Mouse (Mus musculus) CH12.LX (cell line): ENCODE measurements around the gene Obp1b.
"Not testable (repeated sequence)": the region's sequence is repeated elsewhere in the genome, so short reads cannot be mapped to it uniquely, and the experiment has no call there.

Source experiments
- CHD1 ChIP-seq: IDR thresholded peaks from 2 replicates; pipeline ENCODE4 v1.6.1; 2012; ENCODE audit warnings: low read depth, low read length, improper control_type of control experiment, inconsistent platforms
- USF1 ChIP-seq: IDR thresholded peaks from 2 replicates; pipeline ENCODE4 v1.6.1; 2014; ENCODE audit warnings: low read depth, mild to moderate bottlenecking, inconsistent platforms, low read length, improper control_type of control experiment
- ZC3H11A ChIP-seq: IDR thresholded peaks from 2 replicates; pipeline ENCODE4 v1.6.1; 2012; ENCODE audit warnings: low read depth, mild to moderate bottlenecking, inconsistent platforms, low read length, improper control_type of control experiment
- ZMIZ1 ChIP-seq: IDR thresholded peaks from 2 replicates; pipeline ENCODE4 v1.6.1; 2012; ENCODE audit warnings: low read depth, mild to moderate bottlenecking, inconsistent platforms, low read length, improper control_type of control experiment

DNA sequence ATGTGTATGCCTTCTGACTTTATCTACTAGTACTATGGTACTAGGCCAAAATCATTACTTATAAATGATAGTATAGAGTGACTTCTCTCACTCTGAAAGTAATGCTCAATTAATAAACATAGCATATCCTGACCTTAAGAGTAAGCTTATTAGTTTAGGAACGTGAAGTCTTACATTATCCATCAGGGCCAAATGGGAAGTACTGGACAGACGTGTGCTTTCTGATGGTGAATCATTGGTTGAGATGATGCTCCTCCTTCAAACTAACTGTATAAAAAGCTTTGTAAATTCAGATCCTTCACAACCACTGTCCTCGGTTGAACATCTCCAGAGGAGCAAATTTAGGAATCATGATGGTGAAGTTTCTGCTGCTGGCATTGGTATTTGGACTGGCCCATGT, at the start of gene Obp1b:
- not testable (repeated sequence) for TF ChIP-seq ZC3H11A, ZMIZ1, CHD1, USF1
